Mouse (Mus musculus) hindbrain, postnatal 0 days (tissue): ENCODE measurements around the gene Cmip. TPM values are rescaled to one million over a fixed set of nuclear protein-coding genes. Genes with fewer than 3 reads are reported as not detected.

Experiments used
- ATAC-seq: fragments of 200-750 bp; cut with Nextera tagmentation; 2 replicates; pipeline ENCODE4 v1.8.0; 2017; ENCODE audit warnings: mild to moderate bottlenecking, moderate TSS enrichment, moderate library complexity
- DNase-seq: peaks from one replicate; pipeline ENCODE4 v3.0.0-alpha.2; 2015; ENCODE audit warnings: low spot score
- H3K27ac ChIP-seq: fragments of 300-500 bp; sonication (generic); 2 replicates; pipeline ENCODE4 v1.5.1; 2014; ENCODE audit warnings: mild to moderate bottlenecking
- H3K27me3 ChIP-seq: fragments of 300-500 bp; sonication (generic); 2 replicates; pipeline ENCODE4 v1.6.1; 2014; ENCODE audit warnings: low read length, mixed read lengths; ENCODE audit not compliant: insufficient read depth
- H3K36me3 ChIP-seq: fragments of 300-500 bp; sonication (generic); 2 replicates; pipeline ENCODE4 v1.6.1; 2014; ENCODE audit warnings: low read length, mixed read lengths; ENCODE audit not compliant: insufficient read depth
- H3K4me1 ChIP-seq: fragments of 300-500 bp; sonication (generic); 2 replicates; pipeline ENCODE4 v1.6.1; 2014; ENCODE audit warnings: antibody characterized with exemption, low read length, mixed read lengths; ENCODE audit not compliant: insufficient read depth
- H3K4me2 ChIP-seq: fragments of 300-500 bp; sonication (generic); 2 replicates; pipeline ENCODE4 v1.6.1; 2014; ENCODE audit warnings: low read depth, mild to moderate bottlenecking, low read length, moderate library complexity, mixed read lengths
- H3K4me3 ChIP-seq: fragments of 300-500 bp; sonication (generic); 2 replicates; pipeline ENCODE4 v1.5.1; 2014; ENCODE audit warnings: low read length
- H3K9ac ChIP-seq: fragments of 300-500 bp; sonication (generic); replicated peaks from 2 replicates; pipeline ENCODE4 v1.6.1; 2014; ENCODE audit warnings: mild to moderate bottlenecking, low read length, moderate library complexity, mixed read lengths
- H3K9me3 ChIP-seq: fragments of 300-500 bp; sonication (generic); 2 replicates; pipeline ENCODE4 v1.6.1; 2016; ENCODE audit warnings: low read length, mixed read lengths
- CTCF ChIP-seq: IDR thresholded peaks from 2 replicates; pipeline ENCODE4 v1.5.1; 2016; ENCODE audit warnings: antibody characterized with exemption, control low read depth, low read depth
- WGBS: fragments of 180-500 bp; shearing (Covaris S2); extraction: QIAGEN DNeasy Blood & Tissue Kit; methylation state at CpG from one replicate; pipeline ENCODE4 v1.1.7; 2014; 5-methylcytosine and 5-hydroxymethylcytosine counted together
- polyA plus RNA-seq: library from polyadenylated mRNA; unstranded; fragments of >200 nt; fragmentation: Nextera tagmentation; extraction: Ambion mirVana; gene quantifications from 2 replicates; pipeline ENCODE4 v1.2.1, GENCODE M21; 2015
- total RNA-seq: library from RNA; depleted of rRNA; stranded (reverse); fragments of >200 nt; gene quantifications from 2 replicates; pipeline ENCODE4 v1.2.3, GENCODE M21; 2014

The Cmip gene
- total and polyA plus RNA-seq, 2 experiments from 2014 or later, result 163 to 230 TPM

DNA sequence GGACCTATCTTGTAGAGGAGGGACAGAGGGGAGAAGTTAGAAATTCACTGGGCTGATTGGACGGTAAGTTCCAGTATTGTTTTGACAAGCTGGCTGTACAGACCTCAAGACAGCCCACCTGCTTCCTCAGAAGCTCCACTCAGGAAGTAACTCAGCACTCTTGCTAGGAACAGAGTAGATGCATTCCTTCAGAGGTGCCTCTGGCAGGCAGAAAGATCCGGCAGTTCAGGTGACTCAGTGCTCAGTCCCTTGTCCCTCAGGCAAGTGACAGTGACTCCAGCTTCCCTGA, 105.5 kb downstream of the Cmip start:
- H3K9me3 ChIP-seq, result no peaks in the 10 kb centered on the region
- H3K4me1 ChIP-seq, result peaks cover 15% of the 10 kb centered on the region
- no peaks in the 10 kb centered on the region for H3K27me3 ChIP-seq
- WGBS, result 64% methylated on average over 2 of the region's 2 CpGs
- no peak overlapping the region for H3K4me2 ChIP-seq
- ATAC-seq, result no peak
- H3K4me3 ChIP-seq, result no peak overlapping the region
- DNase-seq, result no peak
- H3K27ac ChIP-seq, result no peak overlapping the region
- H3K9ac ChIP-seq, result no peak overlapping the region
- H3K36me3 ChIP-seq, result no peaks in the 10 kb centered on the region
- no peak for TF ChIP-seq CTCF

DNA sequence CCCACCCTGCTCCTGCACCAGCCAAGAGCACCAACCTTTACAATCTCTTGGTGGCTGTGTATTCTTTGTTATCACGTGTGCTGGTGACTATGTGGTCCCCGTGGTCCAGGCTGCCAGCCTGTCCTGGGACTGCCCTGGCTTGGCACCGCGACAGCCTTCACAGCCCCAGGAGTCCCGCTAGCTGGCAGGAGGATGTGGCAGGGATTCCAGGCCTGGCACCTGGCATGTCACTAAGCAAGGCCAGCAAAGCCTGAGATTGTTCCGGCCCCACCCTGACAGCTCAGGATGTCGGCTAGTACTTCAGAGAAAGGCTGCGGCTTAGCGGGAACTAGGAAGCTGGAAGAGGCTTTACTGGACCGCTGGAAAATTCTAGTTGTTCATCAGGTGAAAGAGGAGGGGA, 106.4 kb downstream of the Cmip start:
- no peak overlapping the region for H3K27ac ChIP-seq
- H3K4me2 ChIP-seq, result no peak overlapping the region
- H3K4me3 ChIP-seq, result no peak overlapping the region
- TF ChIP-seq CTCF, result no peak
- peaks cover 20% of the 10 kb centered on the region for H3K4me1 ChIP-seq
- peak; percentile 54 for DNase-seq
- H3K36me3 ChIP-seq, result no peaks in the 10 kb centered on the region
- no peaks in the 10 kb centered on the region for H3K27me3 ChIP-seq
- 47% methylated on average over 10 of the region's 10 CpGs for WGBS
- H3K9ac ChIP-seq, result no peak overlapping the region
- peak; percentile 28; the same call in 1 of the 2 replicates for ATAC-seq
- no peaks in the 10 kb centered on the region for H3K9me3 ChIP-seq

DNA sequence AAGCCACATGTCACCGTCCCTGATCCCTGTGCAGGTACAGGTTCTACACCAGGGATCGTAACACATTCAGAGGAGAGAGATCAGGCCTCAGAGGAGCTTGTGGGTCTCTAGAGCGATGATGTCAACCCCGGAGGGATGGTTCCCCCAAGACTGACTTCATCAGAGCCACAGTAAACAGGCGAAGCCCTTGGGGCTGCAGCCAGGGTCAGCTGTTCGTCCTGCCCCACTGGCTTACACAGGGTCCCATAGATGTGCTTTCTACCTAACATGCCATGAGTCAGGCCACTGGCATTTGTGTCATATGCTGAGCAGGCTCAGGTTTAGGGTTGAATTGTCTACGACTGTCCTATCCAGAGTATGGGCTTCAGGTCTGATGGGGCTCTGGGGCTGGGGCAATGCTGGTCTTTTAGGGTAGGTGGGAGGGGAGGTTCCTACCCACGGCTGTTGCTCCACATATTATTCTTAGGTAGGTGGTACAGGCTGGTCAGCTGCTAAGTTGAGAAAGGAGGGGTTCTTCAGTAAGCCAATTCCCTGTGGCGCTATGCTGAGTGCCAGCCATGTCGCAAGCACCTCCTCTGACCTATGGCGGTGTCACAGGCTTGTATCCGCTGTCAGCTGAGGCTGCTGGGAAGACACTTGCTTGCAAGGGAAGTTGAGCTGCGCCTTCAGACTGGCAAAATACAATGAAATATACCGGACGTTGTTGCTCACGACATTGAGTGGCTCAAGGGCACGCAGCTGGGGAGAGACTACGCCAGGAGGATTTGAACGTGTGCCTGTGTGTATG, 107.7 kb downstream of the Cmip start:
- ATAC-seq (no peak), DNase-seq (no peak)
- H3K4me1 ChIP-seq, result peaks cover 28% of the 10 kb centered on the region
- H3K27me3 ChIP-seq, result no peaks in the 10 kb centered on the region
- no peak overlapping the region for H3K4me3 ChIP-seq
- whole genome bisulfite sequencing, result 80% methylated on average over 19 of the region's 19 CpGs
- TF ChIP-seq CTCF, result no peak
- H3K36me3 ChIP-seq, result no peaks in the 10 kb centered on the region
- no peak overlapping the region for H3K4me2 ChIP-seq
- no peak overlapping the region for H3K9ac ChIP-seq
- H3K27ac ChIP-seq, result no peak overlapping the region
- H3K9me3 ChIP-seq, result no peaks in the 10 kb centered on the region

DNA sequence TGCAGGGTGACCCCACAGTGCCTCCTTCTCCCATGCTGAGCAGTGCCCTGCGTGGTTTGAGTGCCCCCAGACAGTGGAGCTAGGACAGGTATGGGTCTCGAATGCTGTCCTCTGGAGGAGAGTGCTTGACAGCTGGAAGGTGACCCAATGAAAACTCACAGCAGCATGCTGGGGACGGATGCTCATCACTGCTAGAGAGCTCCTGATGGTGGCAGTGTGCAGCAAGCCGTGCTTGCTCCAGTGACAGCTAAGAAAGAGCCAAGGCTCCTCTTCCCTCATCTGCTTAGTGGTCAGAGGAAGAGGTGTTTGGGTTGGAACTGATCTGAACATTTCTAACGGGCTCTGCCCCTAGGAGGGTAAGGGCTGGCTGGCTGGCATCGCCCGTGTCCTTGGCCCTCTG, 109.6 kb downstream of the Cmip start:
- H3K27me3 ChIP-seq, result no peaks in the 10 kb centered on the region
- WGBS, result 40% methylated on average over 7 of the region's 7 CpGs
- no peak overlapping the region for H3K4me2 ChIP-seq
- H3K9me3 ChIP-seq, result no peaks in the 10 kb centered on the region
- peak; percentile 59; the same call in 1 of the 2 replicates for ATAC-seq
- peak overlapping the region; percentile 15; the same call in 1 of the 2 replicates for H3K27ac ChIP-seq
- no peaks in the 10 kb centered on the region for H3K36me3 ChIP-seq
- peak; percentile 77 for TF ChIP-seq CTCF
- H3K9ac ChIP-seq, result no peak overlapping the region
- H3K4me3 ChIP-seq, result no peak overlapping the region
- H3K4me1 ChIP-seq, result peaks cover 41% of the 10 kb centered on the region
- peak; percentile 76 for DNase-seq

DNA sequence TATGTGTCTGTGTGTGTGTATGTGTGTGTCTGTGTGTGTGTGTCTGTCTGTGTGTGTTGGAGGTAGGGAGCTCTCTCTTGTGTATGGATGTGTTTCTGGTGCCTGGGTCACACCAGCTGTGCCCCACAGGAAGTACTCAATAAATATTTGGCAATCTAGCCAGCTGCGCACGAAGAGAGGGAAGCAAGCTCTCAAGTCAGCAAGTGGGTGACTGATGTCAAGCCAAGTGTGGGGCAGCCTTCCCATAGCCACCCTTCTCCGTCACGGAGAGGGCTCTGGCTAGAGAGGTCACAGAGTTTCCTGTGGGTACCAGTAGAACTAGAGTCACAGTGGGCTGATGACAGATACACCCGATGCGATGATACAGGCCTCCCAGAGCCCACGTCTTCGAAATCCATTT, 110.6 kb downstream of the Cmip start:
- no peak overlapping the region for H3K4me2 ChIP-seq
- H3K27ac ChIP-seq, result no peak overlapping the region
- ATAC-seq (no peak), DNase-seq (no peak)
- no peak for TF ChIP-seq CTCF
- H3K9me3 ChIP-seq, result no peaks in the 10 kb centered on the region
- peaks cover 49% of the 10 kb centered on the region for H3K4me1 ChIP-seq
- H3K4me3 ChIP-seq, result no peak overlapping the region
- no peak overlapping the region for H3K9ac ChIP-seq
- no peaks in the 10 kb centered on the region for H3K27me3 ChIP-seq
- no peaks in the 10 kb centered on the region for H3K36me3 ChIP-seq
- 70% methylated on average over 8 of the region's 8 CpGs for WGBS

DNA sequence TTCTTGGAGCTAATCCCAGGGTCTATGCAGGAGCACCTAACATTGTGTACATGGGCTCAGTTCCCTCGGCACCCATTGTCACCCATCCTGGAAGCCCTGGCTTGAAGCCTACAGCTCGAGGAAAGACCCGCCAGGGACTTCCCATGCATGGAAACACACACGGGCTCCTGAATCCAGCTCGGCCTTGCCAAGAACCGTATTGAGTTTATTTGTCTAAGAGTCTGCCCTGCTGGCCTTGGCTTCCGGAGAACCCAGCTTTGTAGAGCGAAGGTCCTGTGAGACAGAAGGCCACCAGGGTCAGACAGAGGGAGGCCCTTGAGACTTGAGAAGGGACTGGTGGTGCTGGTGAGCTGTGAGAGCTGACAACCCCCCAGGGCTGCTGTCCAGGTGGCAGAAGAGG, 111.9 kb downstream of the Cmip start:
- ATAC-seq (no peak), DNase-seq (peak; percentile 43)
- 48% methylated on average over 8 of the region's 8 CpGs for WGBS
- no peaks in the 10 kb centered on the region for H3K36me3 ChIP-seq
- H3K27ac ChIP-seq, result no peak overlapping the region
- no peak for TF ChIP-seq CTCF
- no peak overlapping the region for H3K4me2 ChIP-seq
- H3K9me3 ChIP-seq, result no peaks in the 10 kb centered on the region
- peaks cover 49% of the 10 kb centered on the region for H3K4me1 ChIP-seq
- no peak overlapping the region for H3K9ac ChIP-seq
- H3K4me3 ChIP-seq, result no peak overlapping the region
- no peaks in the 10 kb centered on the region for H3K27me3 ChIP-seq

DNA sequence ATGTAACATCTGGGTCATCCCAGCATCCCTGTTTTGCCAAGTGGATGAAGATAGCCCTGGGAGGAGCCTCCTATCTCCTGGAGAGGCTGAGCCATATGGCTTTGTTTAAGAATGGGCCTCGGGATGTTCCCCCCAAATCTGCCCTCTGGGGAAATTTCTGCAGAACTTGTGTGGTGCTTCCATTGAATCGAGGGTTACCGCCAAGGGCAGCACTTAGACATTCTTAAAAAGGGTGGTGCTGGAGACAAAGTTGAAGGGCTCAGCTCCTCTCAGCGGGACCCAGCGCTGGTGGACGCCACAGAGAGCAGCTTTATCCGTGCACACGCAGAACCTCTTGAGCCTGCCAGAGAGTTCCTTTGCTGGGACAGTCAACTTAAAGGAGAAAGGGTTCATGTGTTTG, 113.1 kb downstream of the Cmip start:
- WGBS, result 73% methylated on average over 8 of the region's 8 CpGs
- Histone ChIP-seq H3K27me3 (no peaks in the 10 kb centered on the region), H3K27ac (no peak overlapping the region), H3K4me1 (peaks cover 48% of the 10 kb centered on the region), H3K9me3 (no peaks in the 10 kb centered on the region), H3K36me3 (no peaks in the 10 kb centered on the region), H3K9ac (no peak overlapping the region), H3K4me2 (no peak overlapping the region), H3K4me3 (no peak overlapping the region)
- DNase-seq (no peak), ATAC-seq (no peak)
- TF ChIP-seq CTCF, result no peak
